Mouse (Mus musculus) embryonic facial prominence, embryonic 14.5 days (tissue): Measurements from ENCODE around the gene Tepp. TPM values are rescaled to one million over a fixed set of nuclear protein-coding genes. Genes with fewer than 3 reads are reported as not detected.
A peak's percentile ranks its signal among the peaks of the same experiment; 100 is the strongest.

ENCODE experiments used
- ATAC-seq: fragments of 200-750 bp; cut with Nextera tagmentation; 2 replicates; pipeline ENCODE4 v1.8.0; 2017; ENCODE audit warnings: low read depth, moderate number of reproducible peaks, moderate TSS enrichment
- DNase-seq: peaks from one replicate; pipeline ENCODE4 v3.0.0-alpha.2; 2015; ENCODE audit warnings: low spot score
- H3K27ac ChIP-seq: fragments of 300-500 bp; sonication (generic); replicated peaks from 2 replicates; pipeline ENCODE4 v1.5.1; 2014; ENCODE audit warnings: low read depth, mild to moderate bottlenecking, low read length, moderate library complexity
- H3K27me3 ChIP-seq: fragments of 300-500 bp; sonication (generic); replicated peaks from 2 replicates; pipeline ENCODE4 v1.6.1; 2014; ENCODE audit warnings: low read length; ENCODE audit not compliant: control insufficient read depth, insufficient read depth
- H3K36me3 ChIP-seq: fragments of 300-500 bp; sonication (generic); 2 replicates; pipeline ENCODE4 v1.6.1; 2014; ENCODE audit warnings: low read length, mixed read lengths; ENCODE audit not compliant: control insufficient read depth, insufficient read depth
- H3K4me1 ChIP-seq: fragments of 300-500 bp; sonication (generic); 2 replicates; pipeline ENCODE4 v1.6.1; 2014; ENCODE audit warnings: antibody characterized with exemption, low read length; ENCODE audit not compliant: control insufficient read depth, insufficient read depth
- H3K4me2 ChIP-seq: fragments of 300-500 bp; sonication (generic); 2 replicates; pipeline ENCODE4 v1.6.1; 2014; ENCODE audit warnings: low read depth, mild to moderate bottlenecking, low read length, moderate library complexity, mixed read lengths
- H3K4me3 ChIP-seq: fragments of 300-500 bp; sonication (generic); 2 replicates; pipeline ENCODE4 v1.5.1; 2014; ENCODE audit warnings: low read depth, mild to moderate bottlenecking, low read length
- H3K9ac ChIP-seq: fragments of 300-500 bp; sonication (generic); 2 replicates; pipeline ENCODE4 v1.6.1; 2014; ENCODE audit warnings: low read depth, mild to moderate bottlenecking, low read length, moderate library complexity, mixed read lengths
- H3K9me3 ChIP-seq: fragments of 300-500 bp; sonication (generic); 2 replicates; pipeline ENCODE4 v1.6.1; 2016; ENCODE audit warnings: low read length; ENCODE audit not compliant: control insufficient read depth
- WGBS: fragments of 180-500 bp; shearing (Covaris S2); extraction: QIAGEN DNeasy Blood & Tissue Kit; methylation state at CpG from one replicate; pipeline ENCODE4 v1.1.7; 2014; 5-methylcytosine and 5-hydroxymethylcytosine counted together
- polyA plus RNA-seq: library from polyadenylated mRNA; unstranded; fragments of >200 nt; fragmentation: Nextera tagmentation; extraction: Ambion mirVana; gene quantifications from 2 replicates; pipeline ENCODE4 v1.2.1, GENCODE M21; 2014

Gene Tepp
- polyA plus RNA-seq, 1 experiment from 2014 or later: 0.50 TPM

DNA sequence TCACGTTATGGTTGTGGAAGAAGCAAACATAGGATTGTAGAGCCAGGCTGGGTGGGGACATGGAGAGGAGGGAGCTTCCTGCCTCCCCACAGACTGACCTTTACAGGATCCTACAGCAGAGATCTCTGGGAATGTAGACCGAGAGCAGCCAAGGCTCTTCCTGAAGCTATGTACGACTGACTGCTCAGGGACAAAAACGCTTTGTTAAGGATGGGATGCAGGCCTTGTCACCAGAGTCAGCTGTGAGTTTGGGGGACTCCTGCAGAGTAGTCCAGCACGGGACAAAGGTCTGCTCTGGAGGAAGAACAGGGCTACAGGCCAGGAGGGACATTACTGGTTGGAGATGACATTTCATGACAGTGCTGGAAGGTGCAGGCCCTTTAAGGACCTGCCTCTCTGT is 14.3 kb downstream of the Tepp start:
- Histone ChIP-seq H3K4me2 (no peak overlapping the region), H3K9me3 (no peaks in the 10 kb centered on the region), H3K36me3 (peaks cover 60% of the 10 kb centered on the region), H3K27ac (no peak overlapping the region), H3K27me3 (no peaks in the 10 kb centered on the region), H3K4me3 (no peak overlapping the region), H3K4me1 (peaks cover 9% of the 10 kb centered on the region), H3K9ac (no peak overlapping the region)
- WGBS: 45% methylated on average over 5 of the region's 5 CpGs
- no peak for DNase-seq
- ATAC-seq: no peak

DNA sequence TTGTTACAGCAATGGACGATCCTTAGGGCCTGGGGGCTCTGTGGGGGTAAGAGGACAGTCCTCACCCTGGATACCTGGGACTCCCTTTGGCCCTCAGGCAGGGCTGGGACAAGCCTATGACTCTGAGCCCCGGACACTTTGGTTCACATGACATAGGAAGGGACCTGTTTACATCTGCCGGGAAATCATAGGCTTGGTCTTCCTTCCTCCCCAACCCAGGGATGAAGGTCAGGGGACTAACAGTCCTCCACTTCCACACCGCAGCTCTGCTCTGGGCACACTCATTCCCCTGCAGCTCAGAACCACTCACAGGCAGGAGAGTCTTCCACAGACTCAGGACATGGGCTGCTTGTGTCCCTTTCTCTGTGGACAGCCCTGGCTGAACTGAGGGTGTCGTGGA is 16.5 kb downstream of the Tepp start:
- Histone ChIP-seq H3K9ac (no peak overlapping the region), H3K9me3 (no peaks in the 10 kb centered on the region), H3K4me1 (peaks cover 5% of the 10 kb centered on the region), H3K27me3 (no peaks in the 10 kb centered on the region), H3K27ac (no peak overlapping the region), H3K4me3 (no peak overlapping the region), H3K4me2 (no peak overlapping the region), H3K36me3 (peaks cover 62% of the 10 kb centered on the region)
- DNase-seq (no peak), ATAC-seq (no peak)
- WGBS: 87% methylated on average over 4 of the region's 5 CpGs

GRCm38 (mm10) chr8:95327866-95328465 is 17.6 kb downstream of the Tepp start:
- Histone ChIP-seq H3K4me2 (no peak overlapping the region), H3K9me3 (no peaks in the 10 kb centered on the region), H3K36me3 (peaks cover 62% of the 10 kb centered on the region), H3K9ac (no peak overlapping the region), H3K27ac (no peak overlapping the region), H3K4me3 (no peak overlapping the region), H3K4me1 (peaks cover 9% of the 10 kb centered on the region), H3K27me3 (no peaks in the 10 kb centered on the region)
- DNase-seq (no peak), ATAC-seq (no peak)
- WGBS: 85% methylated on average over 44 of the region's 46 CpGs

DNA sequence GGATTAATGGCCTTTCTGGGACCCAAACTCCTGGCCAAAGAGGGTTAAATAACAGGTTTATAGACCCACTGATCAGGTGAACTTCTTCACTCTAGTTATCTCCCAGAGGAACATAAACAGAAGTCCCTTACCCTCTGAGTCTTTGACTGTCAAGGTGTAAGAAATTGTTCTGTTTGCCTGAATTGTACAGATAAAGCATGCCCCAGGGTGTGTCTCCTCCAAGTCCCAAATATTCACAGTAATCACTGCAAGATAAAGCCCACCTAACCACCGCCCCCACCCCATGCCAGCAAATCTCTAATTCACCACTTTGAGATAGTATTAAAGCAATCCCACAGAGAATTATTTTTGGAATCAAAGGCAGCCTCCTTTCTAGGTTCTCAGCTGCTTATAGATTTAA is 20.0 kb downstream of the Tepp start:
- Histone ChIP-seq H3K4me3 (peak overlapping the region; percentile 73), H3K36me3 (peaks cover 60% of the 10 kb centered on the region), H3K4me1 (peaks cover 12% of the 10 kb centered on the region), H3K4me2 (peak overlapping the region; percentile 84), H3K9me3 (0 out of 2 replicates have a peak, but pooled peaks cover 4% of the 10 kb centered on the region), H3K27ac (peak overlapping the region; percentile 98; the same call in 1 of the 2 replicates), H3K9ac (peak overlapping the region; percentile 89), H3K27me3 (no peaks in the 10 kb centered on the region)
- ATAC-seq (no peak), DNase-seq (no peak)
- 57% methylated on average over 1 of the region's 1 CpGs for WGBS

DNA sequence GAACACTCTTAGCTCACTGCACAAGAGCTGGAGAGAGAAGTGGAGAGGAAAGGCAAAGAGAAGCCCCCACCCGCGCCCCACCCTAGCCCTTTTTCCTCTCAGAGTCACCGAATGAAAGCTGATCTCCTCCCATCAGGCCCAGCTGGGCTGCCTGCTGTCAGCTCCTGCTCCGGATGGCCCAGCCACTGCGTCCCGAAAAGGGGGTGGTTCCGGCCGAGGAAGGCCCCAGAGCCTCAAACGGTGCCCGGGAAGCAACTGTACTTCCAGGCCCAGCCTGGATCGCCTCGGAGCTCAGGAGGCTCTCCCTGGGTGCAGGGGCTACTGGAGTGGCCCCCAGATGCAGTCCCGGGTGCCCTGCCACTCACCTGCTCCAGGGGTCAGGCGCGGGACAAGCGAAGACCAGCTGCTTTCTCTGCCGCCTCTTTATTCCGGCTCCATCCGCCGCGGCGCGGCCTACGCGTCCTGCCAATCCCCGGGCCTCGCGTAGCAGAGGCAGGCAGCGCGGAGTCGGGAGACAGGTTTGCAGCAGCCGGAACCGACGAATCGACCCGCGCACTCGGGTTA is 20.9 kb downstream of the Tepp start:
- peak overlapping the region; percentile 89 for H3K9ac ChIP-seq
- peak overlapping the region; percentile 98 for H3K27ac ChIP-seq
- 0 out of 2 replicates have a peak, but pooled peaks cover 4% of the 10 kb centered on the region for H3K9me3 ChIP-seq
- H3K36me3 ChIP-seq: peaks cover 52% of the 10 kb centered on the region
- peak; percentile 53 for ATAC-seq
- H3K4me1 ChIP-seq: peaks cover 12% of the 10 kb centered on the region
- WGBS: 0% methylated on average over 28 of the region's 38 CpGs
- DNase-seq: peak; percentile 81
- peak overlapping the region; percentile 73 for H3K4me3 ChIP-seq
- no peaks in the 10 kb centered on the region for H3K27me3 ChIP-seq
- H3K4me2 ChIP-seq: peak overlapping the region; percentile 84

DNA sequence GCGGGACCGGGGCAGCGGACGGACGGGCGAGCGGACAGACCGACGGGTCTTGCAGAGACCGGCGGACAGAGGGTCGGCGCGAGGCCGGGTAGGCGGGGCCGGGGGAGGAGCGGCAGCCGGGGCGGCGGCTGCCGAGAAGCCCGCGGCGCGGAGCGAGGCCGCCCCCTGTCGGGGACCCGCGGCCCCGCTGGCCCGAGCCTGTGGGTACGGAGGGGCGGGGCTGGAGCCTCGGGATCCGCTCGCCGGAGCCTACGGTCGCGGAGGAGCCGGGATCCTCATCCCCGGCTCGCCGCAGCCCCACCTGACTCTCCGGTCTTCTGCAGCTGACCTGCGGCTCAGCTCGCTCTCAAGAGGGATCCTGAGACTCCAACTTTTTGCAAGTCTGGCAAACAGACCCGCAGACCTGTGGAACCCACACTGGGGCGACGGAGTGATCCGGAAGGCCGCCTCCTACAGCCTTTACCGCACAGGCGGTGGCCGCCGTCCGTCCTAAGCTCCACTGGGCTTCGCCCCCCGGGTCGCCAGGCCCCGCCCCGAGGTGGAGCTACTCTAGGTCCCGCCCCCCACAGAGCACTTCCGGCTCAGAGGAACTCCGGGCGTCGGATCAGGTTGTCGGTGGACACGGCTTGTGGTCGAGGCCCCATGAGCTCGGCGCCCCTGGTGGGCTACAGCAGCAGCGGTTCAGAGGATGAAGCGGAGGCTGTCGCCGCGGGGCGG is 21.5 kb downstream of the Tepp start, which contains the start of the genes Zfp319 and Usb1:
Gene Zfp319 (minus strand): TSS at position 231 of the 717 bp plus-strand sequence.
Gene Usb1 (plus strand): TSS at position 565 of the 717 bp plus-strand sequence.
- peak within 1 kb of the TSS; percentile 84 for H3K4me2 ChIP-seq
- peaks cover 45% of the 10 kb centered on the region for H3K36me3 ChIP-seq
- WGBS: 1% methylated on average over 11 of the region's 80 CpGs
- 0 out of 2 replicates have a peak, but pooled peaks cover 4% of the 10 kb centered on the region for H3K9me3 ChIP-seq
- peak within 1 kb of the TSS; percentile 89 for H3K9ac ChIP-seq
- H3K27ac ChIP-seq: peak within 1 kb of the TSS; percentile 98
- peaks cover 12% of the 10 kb centered on the region for H3K4me1 ChIP-seq
- peak within 1 kb of the TSS; percentile 73 for H3K4me3 ChIP-seq
- DNase-seq (peak; percentile 97), ATAC-seq (peak; percentile 94)
- H3K27me3 ChIP-seq: no peaks in the 10 kb centered on the region

DNA sequence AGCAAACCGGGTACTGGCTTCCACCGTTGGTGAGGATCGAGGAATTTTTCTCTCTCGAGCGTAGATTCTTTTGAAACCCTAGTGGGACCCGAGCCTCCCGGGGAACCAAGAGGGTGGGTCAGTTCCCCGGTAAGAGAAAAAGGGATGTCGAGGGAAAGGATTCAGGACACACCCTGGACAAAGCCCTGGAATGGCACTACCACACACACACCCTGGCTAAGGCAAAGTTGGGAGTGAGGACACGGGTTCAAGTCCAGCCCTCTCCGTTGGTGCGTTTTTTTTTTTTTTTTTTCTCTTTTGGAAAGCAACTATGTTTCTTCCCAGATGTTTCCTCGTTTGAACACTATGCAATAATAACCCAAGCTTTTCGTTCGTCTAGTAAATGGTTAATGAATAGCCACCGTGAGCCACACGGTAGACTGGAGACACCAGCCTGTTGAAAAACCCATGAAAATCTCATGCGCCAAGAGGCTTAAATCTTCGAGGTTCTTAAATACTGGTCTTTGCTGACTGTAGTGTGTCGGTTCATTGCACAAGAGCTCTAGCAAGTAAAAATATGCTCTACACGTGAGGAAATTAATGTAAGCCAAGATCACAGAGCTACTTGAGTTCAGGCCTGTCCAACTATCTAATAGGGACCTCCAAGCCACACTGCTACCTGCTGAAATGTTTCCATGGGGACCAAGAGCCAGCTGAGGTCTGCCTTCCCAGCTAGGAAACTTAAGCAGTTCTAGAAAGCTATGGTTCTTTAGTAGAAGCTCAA is 22.3 kb downstream of the Tepp start:
- 0 out of 2 replicates have a peak, but pooled peaks cover 4% of the 10 kb centered on the region for H3K9me3 ChIP-seq
- H3K4me3 ChIP-seq: peak overlapping the region; percentile 73
- DNase-seq: no peak
- peak overlapping the region; percentile 89 for H3K9ac ChIP-seq
- H3K27ac ChIP-seq: peak overlapping the region; percentile 98
- ATAC-seq: no peak
- H3K4me1 ChIP-seq: peaks cover 12% of the 10 kb centered on the region
- H3K4me2 ChIP-seq: peak overlapping the region; percentile 84
- no peaks in the 10 kb centered on the region for H3K27me3 ChIP-seq
- H3K36me3 ChIP-seq: peaks cover 44% of the 10 kb centered on the region
- WGBS: 26% methylated on average over 21 of the region's 21 CpGs

DNA sequence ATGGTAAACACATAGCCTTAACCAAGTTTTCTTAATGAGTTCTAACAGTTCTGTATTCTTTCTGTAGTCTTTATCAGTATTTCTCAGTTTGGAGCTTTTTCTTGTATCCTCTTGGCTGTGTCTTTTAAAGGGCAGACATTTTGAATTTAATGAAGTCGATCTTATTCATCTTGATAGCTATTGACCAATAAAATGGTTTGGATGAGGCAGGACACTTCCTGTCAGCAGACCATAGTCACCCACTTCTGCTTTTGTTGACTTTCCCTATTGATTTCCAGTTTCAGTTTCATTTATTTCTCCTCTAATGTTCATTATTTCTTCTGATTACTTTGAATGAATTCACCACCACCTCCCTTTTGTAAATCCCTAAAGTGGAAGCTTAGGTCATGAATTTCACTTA is 25.3 kb downstream of the Tepp start:
- Histone ChIP-seq H3K27ac (no peak overlapping the region), H3K9ac (no peak overlapping the region), H3K27me3 (no peaks in the 10 kb centered on the region), H3K4me2 (no peak overlapping the region), H3K36me3 (peaks cover 53% of the 10 kb centered on the region), H3K4me1 (peaks cover 6% of the 10 kb centered on the region; the same call in 1 of the 2 replicates), H3K9me3 (0 out of 2 replicates have a peak, but pooled peaks cover 4% of the 10 kb centered on the region), H3K4me3 (no peak overlapping the region)
- DNase-seq (no peak), ATAC-seq (no peak)
- 91% methylated on average over 1 of the region's 1 CpGs for WGBS
